Mouse (Mus musculus) left cerebral cortex, adult 6 months (tissue): ENCODE data around the gene Nhlrc1. TPM values are rescaled to one million over a fixed set of nuclear protein-coding genes. Genes with fewer than 3 reads are reported as not detected.

Experiments used
- long read RNA-seq, 2 experiments: library from polyadenylated mRNA; unstranded; transcript quantifications; one replicate each; pipeline ENCODE4 v2.0.0; 2019 to 2020
- polyA plus RNA-seq: library from polyadenylated mRNA; unstranded; fragments of <200 nt; fragmentation: Nextera tagmentation; gene quantifications from 2 replicates; pipeline ENCODE4 v1.2.3, GENCODE M21; 2021

Nhlrc1 gene
- 12.4 and 15.4 TPM in 2 replicates for polyA plus RNA-seq
- long read RNA-seq, experiment 1, transcript Nhlrc1-201 (1 exons, 2,294 nt), result major isoform, 85 of 85 reads
- long read RNA-seq, experiment 1, partial matches to known transcripts, result 0 of 85 reads
- long read RNA-seq, experiment 1, other reads (novel, unspliced or antisense), result 0 of 85 reads
- long read RNA-seq, experiment 2, transcript Nhlrc1-201 (1 exons, 2,294 nt), result major isoform, 23 of 23 reads
- long read RNA-seq, experiment 2, partial matches to known transcripts, result 0 of 23 reads
- long read RNA-seq, experiment 2, other reads (novel, unspliced or antisense), result 0 of 23 reads

GRCm38 (mm10) chr13:47014334-47015194 is at the start of gene Nhlrc1:
TSS of gene Nhlrc1 (minus strand) at chr13:47014850.

DNA sequence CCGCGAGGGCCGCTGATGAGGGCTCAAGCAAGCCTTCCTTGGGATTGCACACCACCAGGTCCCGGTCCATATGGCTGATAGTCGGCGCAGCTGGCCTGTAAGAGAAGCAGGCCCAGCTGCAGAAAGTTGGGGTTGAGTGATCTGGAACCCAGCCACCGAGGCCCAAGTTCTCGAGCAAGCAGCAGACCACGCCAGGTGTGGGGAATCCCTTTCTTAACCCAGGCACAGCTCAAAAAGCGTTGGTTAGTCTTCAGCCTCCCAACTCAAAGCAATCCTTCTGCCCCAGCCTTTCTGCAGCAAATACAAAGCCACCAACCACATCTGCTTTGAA is 29.9 kb upstream of the Nhlrc1 start, which contains the start of gene Tpmt:
Gene Tpmt, minus strand, starts transcription at position 121 of the 331 bp plus-strand sequence.

GRCm38 (mm10) chr13:47043030-47043680 is 28.5 kb upstream of the Nhlrc1 start, which contains the start of gene Kdm1b:
TSS of gene Kdm1b (plus strand) at chr13:47043499.

Other genes starting within 250 kb of the Nhlrc1 start
- 3.7 and 5.2 TPM in 2 replicates for gene Kif13a, start 85.0 kb downstream of the Nhlrc1 start, polyA plus RNA-seq
- 2.1 and 2.6 TPM in 2 replicates for gene Kdm1b, start 28.6 kb upstream of the Nhlrc1 start, polyA plus RNA-seq
- 12.3 and 14.6 TPM in 2 replicates for gene Tpmt, start 29.9 kb upstream of the Nhlrc1 start, polyA plus RNA-seq
- gene Dek, start 91.4 kb upstream of the Nhlrc1 start, polyA plus RNA-seq, result 81.0 and 93.3 TPM in 2 replicates
- 5.4 and 6.8 TPM in 2 replicates for gene Rnf144b, start 107.8 kb upstream of the Nhlrc1 start, polyA plus RNA-seq